Mouse (Mus musculus): ENCODE data around the gene Gm21258. TPM values are rescaled to one million over a fixed set of nuclear protein-coding genes. Genes with fewer than 3 reads are reported as not detected.
"Not testable (repeated sequence)": the region's sequence is repeated elsewhere in the genome, so short reads cannot be mapped to it uniquely, and the experiment has no call there.

The Gm21258 gene
- polyA plus RNA-seq (2015; fragmentation: Nextera tagmentation; extraction: Ambion mirVana) = not detected in 2 replicates

GRCm38 (mm10) chrY:52779740-52780139 lies at the start of gene Gm21258:
TSS of gene Gm21258 (plus strand) at chrY:52780040.
- not testable (repeated sequence) for H3K4me2 ChIP-seq; H3K9me3 ChIP-seq; H3K27ac ChIP-seq; H3K9ac ChIP-seq; H3K4me3 ChIP-seq (replicated peaks); H3K27me3 ChIP-seq (replicated peaks); H3K4me1 ChIP-seq; H3K36me3 ChIP-seq; ATAC-seq (ENCODE audit: insufficient read depth, low FRiP score, low read depth)
- WGBS = no CpG with 5 or more reads among the region's 6 CpGs
